ENCODE assay signal across 27 mouse cellular contexts in genomic region chr6:45991086-45991485, GRCm38 (mm10).
DNase-seq lines count a peak whose midpoint lies in the region; ATAC-seq and TF ChIP-seq lines count a peak whose summit lies in the region.
"Had no signal": no experiment of that assay in that cellular context is flagged by ENCODE, and none has a peak within 500 bp of the region (broad histone marks: within the 10 kb centered on the region; RNA-seq: fewer than 3 reads in every experiment).

No protein-coding gene starts in this region.

- H3K9ac ChIP-seq in midbrain, postnatal 0 days (replicated peaks; ENCODE audit: low read length, poor library complexity, severe bottlenecking), result no peak overlapping the region
- no peak overlapping the region for H3K9ac ChIP-seq in midbrain, embryonic 15.5 days
- H3K9ac ChIP-seq: embryonic facial prominence, embryonic 13.5 days; forebrain, embryonic 12.5 days; forebrain, embryonic 15.5 days; heart, embryonic 12.5 days; heart, embryonic 15.5 days; hindbrain, embryonic 13.5 days; intestine, embryonic 15.5 days had no signal

- ATAC-seq in midbrain, postnatal 0 days (ENCODE audit: low FRiP score), result no peak
- ATAC-seq in midbrain, embryonic 15.5 days (replicated peaks), result no peak
- ATAC-seq: activated CD4-positive, CD25-positive, alpha-beta regulatory T cell, adult 4 months; forebrain, embryonic 15.5 days; hindbrain, embryonic 16.5 days; intestine, embryonic 15.5 days had no signal

- H3K4me2 ChIP-seq in midbrain, postnatal 0 days (ENCODE audit: low read depth, low read length, poor library complexity, severe bottlenecking), result no peak overlapping the region
- H3K4me2 ChIP-seq in midbrain, embryonic 15.5 days, result no peak overlapping the region
- H3K4me2 ChIP-seq: embryonic facial prominence, embryonic 13.5 days; forebrain, embryonic 12.5 days; forebrain, embryonic 15.5 days; heart, embryonic 12.5 days; heart, embryonic 15.5 days; hindbrain, embryonic 13.5 days; intestine, embryonic 15.5 days had no signal

- H3K27me3 ChIP-seq in cerebellum, adult 2 months (ENCODE audit: control insufficient read depth, insufficient read depth, low read length), result no peaks in the 10 kb centered on the region
- H3K27me3 ChIP-seq in midbrain, postnatal 0 days (ENCODE audit: insufficient read depth, low read length), result no peaks in the 10 kb centered on the region
- H3K27me3 ChIP-seq in midbrain, embryonic 15.5 days (replicated peaks), result no peaks in the 10 kb centered on the region
- H3K27me3 ChIP-seq: embryonic facial prominence, embryonic 13.5 days; forebrain, embryonic 12.5 days; forebrain, embryonic 15.5 days; heart, embryonic 12.5 days; heart, embryonic 15.5 days; hindbrain, embryonic 13.5 days; intestine, embryonic 15.5 days had no signal

- H3K36me3 ChIP-seq in midbrain, postnatal 0 days (ENCODE audit: insufficient read depth, low read length), result no peaks in the 10 kb centered on the region
- H3K36me3 ChIP-seq in midbrain, embryonic 15.5 days (replicated peaks), result no peaks in the 10 kb centered on the region
- H3K36me3 ChIP-seq: embryonic facial prominence, embryonic 10.5 days; embryonic facial prominence, embryonic 13.5 days; forebrain, embryonic 12.5 days; forebrain, embryonic 15.5 days; heart, embryonic 12.5 days; heart, embryonic 15.5 days; hindbrain, embryonic 10.5 days; hindbrain, embryonic 13.5 days; intestine, embryonic 15.5 days had no signal

- no peaks in the 10 kb centered on the region for H3K9me3 ChIP-seq in midbrain, postnatal 0 days (ENCODE audit: low read length)
- no peaks in the 10 kb centered on the region for H3K9me3 ChIP-seq in midbrain, embryonic 15.5 days
- H3K9me3 ChIP-seq: embryonic facial prominence, embryonic 10.5 days; embryonic facial prominence, embryonic 13.5 days; forebrain, embryonic 12.5 days; forebrain, embryonic 15.5 days; heart, embryonic 12.5 days; heart, embryonic 15.5 days; hindbrain, embryonic 10.5 days; hindbrain, embryonic 13.5 days; intestine, embryonic 15.5 days had no signal

- no peak for TF ChIP-seq CTCF in cerebellum, adult 2 months (IDR thresholded peaks at IDR 0.05; ENCODE audit: borderline replicate concordance, insufficient read depth, low read depth, low read length)
- no peak for TF ChIP-seq CTCF in midbrain, postnatal 0 days (IDR thresholded peaks at IDR 0.05)

- H3K27ac ChIP-seq in cerebellum, adult 2 months (ENCODE audit: insufficient read depth, low read length), result no peak overlapping the region
- no peak overlapping the region for H3K27ac ChIP-seq in midbrain, postnatal 0 days (ENCODE audit: low read depth, low read length)
- H3K27ac ChIP-seq in midbrain, embryonic 15.5 days, result no peak overlapping the region
- H3K27ac ChIP-seq: embryonic facial prominence, embryonic 10.5 days; embryonic facial prominence, embryonic 13.5 days; forebrain, embryonic 12.5 days; forebrain, embryonic 15.5 days; heart, embryonic 15.5 days; hindbrain, embryonic 10.5 days; hindbrain, embryonic 13.5 days; intestine, embryonic 15.5 days had no signal

- H3K4me3 ChIP-seq in cerebellum, adult 2 months (replicated peaks; ENCODE audit: insufficient read depth, low read depth, low read length), result no peak overlapping the region
- H3K4me3 ChIP-seq in midbrain, postnatal 0 days (ENCODE audit: low read depth, low read length), result no peak overlapping the region
- no peak overlapping the region for H3K4me3 ChIP-seq in midbrain, embryonic 15.5 days
- H3K4me3 ChIP-seq: embryonic facial prominence, embryonic 10.5 days; embryonic facial prominence, embryonic 13.5 days; erythroblast, embryonic 14.5 days; forebrain, embryonic 12.5 days; forebrain, embryonic 15.5 days; heart, embryonic 12.5 days; heart, embryonic 15.5 days; hindbrain, embryonic 10.5 days; hindbrain, embryonic 13.5 days; intestine, embryonic 15.5 days had no signal

- peak; percentile 9 to 21 for DNase-seq in cerebellum, adult 2 months
- no peak for DNase-seq in cerebellum, adult 8-10 months
- peak; percentile 21 to 54 for DNase-seq in cerebellum, postnatal 25 days
- DNase-seq in cerebellum, adult 11 months, result no peak
- peak; percentile 5 for DNase-seq in midbrain, postnatal 0 days (ENCODE audit: low spot score)
- DNase-seq: adrenal gland, adult 8-10 months; adrenal gland, postnatal 25 days; cerebellum, adult 9-11 months; embryo, embryonic 11 days; gastrocnemius, postnatal 25 days; heart, adult 18-20 months; heart, postnatal 10 days; heart, postnatal 36 days; kidney, adult 11 months had no signal

- TF ChIP-seq POLR2A in cerebellum, adult 2 months (IDR thresholded peaks at IDR 0.05; ENCODE audit: borderline replicate concordance, insufficient read depth, low read length), result no peak

- H3K4me1 ChIP-seq in cerebellum, adult 2 months (ENCODE audit: control insufficient read depth, insufficient read depth, low read length), result no peaks in the 10 kb centered on the region
- H3K4me1 ChIP-seq in midbrain, postnatal 0 days (ENCODE audit: insufficient read depth, low read length), result no peaks in the 10 kb centered on the region
- H3K4me1 ChIP-seq in midbrain, embryonic 15.5 days, result no peaks in the 10 kb centered on the region
- H3K4me1 ChIP-seq: embryonic facial prominence, embryonic 10.5 days; embryonic facial prominence, embryonic 13.5 days; forebrain, embryonic 12.5 days; forebrain, embryonic 15.5 days; heart, embryonic 12.5 days; heart, embryonic 15.5 days; hindbrain, embryonic 10.5 days; hindbrain, embryonic 13.5 days; intestine, embryonic 15.5 days had no signal

- WGBS in cerebellum, adult 2 months, result 3% methylated on average over 1 of the region's 1 CpGs
- WGBS in midbrain, postnatal 0 days, result 97% methylated on average over 1 of the region's 1 CpGs
- WGBS in midbrain, embryonic 15.5 days, result 89% methylated on average over 1 of the region's 1 CpGs

Comparison
In these comparisons a context has a peak if more than half of its experiments do, and no peak if none do; other contexts are left out.
1. DNase-seq: peak in cerebellum, adult 2 months (2 of 2), cerebellum, postnatal 25 days (2 of 2) and midbrain, postnatal 0 days (single experiment); none in cerebellum, adult 8-10 months (single experiment) and cerebellum, adult 11 months (single experiment).